Mouse (Mus musculus): ENCODE results near the gene Mmp8. TPM values are rescaled to one million over a fixed set of nuclear protein-coding genes. Genes with fewer than 3 reads are reported as not detected.
A peak's percentile ranks its signal among the peaks of the same experiment; 100 is the strongest.

The Mmp8 gene
- total RNA-seq, 2 experiments from 2014 or later: not detected

GRCm38 (mm10) chr9:7593272-7593812 lies 35.1 kb downstream of the Mmp8 start:
- no peak for DNase-seq

- peak; percentile 77 for DNase-seq
Observed at GRCm38 (mm10) chr9:7594816-7595540, 36.7 kb downstream of the Mmp8 start.

DNA sequence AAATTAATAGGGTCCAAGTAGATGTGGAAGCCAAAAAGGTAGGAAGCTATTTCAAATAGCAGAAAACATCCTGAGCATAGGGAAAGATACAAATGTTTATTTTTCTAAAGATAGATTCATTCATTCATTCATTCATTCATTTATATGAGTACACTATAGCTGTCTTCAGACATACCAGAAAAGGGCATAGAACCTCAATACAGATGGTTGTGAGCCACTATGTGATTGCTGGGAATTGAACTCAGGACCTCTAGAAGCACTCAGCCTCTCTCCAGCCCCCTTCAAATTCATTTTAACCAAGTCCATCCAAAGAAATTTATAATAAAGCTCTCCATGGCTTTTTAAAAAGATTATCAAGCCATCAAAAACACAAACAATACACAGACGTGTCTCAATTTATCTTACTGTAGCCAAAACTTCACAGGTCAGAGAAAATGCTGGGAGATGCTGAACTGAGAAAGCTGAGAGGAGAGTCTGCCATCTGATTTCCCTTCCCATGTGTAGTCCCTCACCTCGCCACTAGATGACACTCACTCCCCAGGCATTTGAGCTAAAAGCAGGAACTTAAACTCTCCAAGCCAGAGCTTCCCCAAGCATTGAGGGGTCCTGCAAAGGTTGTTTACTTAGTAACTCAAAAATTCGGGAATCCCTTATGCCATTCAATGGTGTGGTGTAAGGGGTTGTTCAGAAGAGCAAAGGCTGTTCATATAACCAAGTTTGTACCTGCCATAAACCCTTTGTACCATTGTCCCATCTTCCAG lies 44.9 kb downstream of the Mmp8 start:
- DNase-seq: no peak

- DNase-seq: no peak
Observed at GRCm38 (mm10) chr9:7604005-7604404, 45.7 kb downstream of the Mmp8 start.

GRCm38 (mm10) chr9:7605638-7606037 lies 47.4 kb downstream of the Mmp8 start:
- no peak for DNase-seq

Other genes starting within 250 kb of the Mmp8 start
- not detected for gene Mmp12, start 214.1 kb upstream of the Mmp8 start, total RNA-seq (2021)
- not detected for gene Mmp1b, start 170.4 kb upstream of the Mmp8 start, total RNA-seq (2021)
- gene Mmp3, start 112.6 kb upstream of the Mmp8 start, total RNA-seq (2021): under 1 TPM; 0.20 to 0.83 TPM
- not detected for gene Mmp10, start 56.1 kb upstream of the Mmp8 start, total RNA-seq (2021)
- under 1 TPM in 1 of 2 experiments, not detected in 1; 0.70 TPM for gene Mmp27, start 12.9 kb downstream of the Mmp8 start, total RNA-seq (2021)
- not detected for gene Mmp20, start 69.8 kb downstream of the Mmp8 start, total RNA-seq (2021)
- gene Mmp7, start 133.6 kb downstream of the Mmp8 start, total RNA-seq (2021): not detected
- 10 to 100 TPM; 18.6 to 19.6 TPM for gene Tmem123, start 205.6 kb downstream of the Mmp8 start, total RNA-seq (2021)

Measured in gastrocnemius, postnatal 25 days (tissue).